Mouse (Mus musculus) embryo, embryonic 9.5 days (tissue): ENCODE measurements around the gene Stox2.

Experiments used
- DNase-seq: peaks from one replicate; pipeline ENCODE4 v3.0.0-alpha.2; 2017; ENCODE audit errors: extremely low spot score

The Stox2 gene

DNA sequence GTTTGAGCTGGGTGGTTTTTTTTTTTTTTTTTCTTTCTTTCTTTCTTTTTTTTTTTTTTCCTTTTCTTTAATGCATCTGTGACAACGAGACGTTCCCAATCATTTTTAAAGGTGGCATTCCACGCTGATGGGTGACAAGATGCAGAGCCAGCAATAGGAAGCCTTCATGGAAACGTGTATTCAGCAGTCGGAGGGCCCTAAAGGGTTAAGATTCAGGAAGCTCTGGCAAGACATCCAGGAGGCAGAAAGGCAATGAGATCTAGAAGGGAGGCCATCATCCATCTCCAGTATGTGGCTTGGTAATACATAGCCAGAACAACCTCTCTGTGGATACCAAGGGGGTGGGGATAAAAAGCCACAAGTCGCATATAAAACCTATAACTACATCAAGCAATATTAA lies 156.5 kb downstream of the Stox2 start:
- peak; percentile 50 for DNase-seq

DNA sequence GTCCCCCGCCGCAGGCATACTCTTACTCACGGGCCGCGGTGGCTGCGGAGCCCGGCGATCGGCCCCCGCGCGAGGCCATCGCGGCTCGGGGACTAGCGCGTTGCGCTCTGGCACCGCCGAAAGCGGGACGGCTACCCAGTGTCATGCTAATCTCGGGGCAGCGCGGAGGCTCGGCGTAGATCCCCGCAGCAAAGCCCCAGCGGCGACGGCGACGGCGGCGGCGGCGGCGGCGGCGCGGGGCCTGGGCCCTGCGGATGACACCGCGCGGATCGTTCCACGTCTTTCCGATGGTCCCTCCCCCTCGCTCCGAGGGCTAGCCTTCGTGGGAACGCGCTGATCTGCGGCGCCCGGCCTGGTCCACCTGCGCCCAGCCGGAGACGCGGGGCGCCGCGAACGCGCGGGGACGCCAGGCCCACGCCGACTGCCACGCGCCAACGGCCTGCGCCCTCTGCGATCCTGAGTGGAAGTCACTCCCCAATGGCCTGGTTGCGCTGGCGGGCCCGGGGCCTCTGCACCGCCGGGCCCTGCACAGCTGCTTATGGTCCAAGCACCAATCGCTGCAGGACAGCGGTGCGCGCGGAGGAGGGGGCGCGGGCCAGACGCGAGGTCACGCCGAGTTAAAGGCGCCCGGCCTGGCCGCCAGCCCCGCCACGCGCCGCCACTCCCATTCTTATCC lies 157.2 kb downstream of the Stox2 start:
- peak; percentile 86 for DNase-seq

DNA sequence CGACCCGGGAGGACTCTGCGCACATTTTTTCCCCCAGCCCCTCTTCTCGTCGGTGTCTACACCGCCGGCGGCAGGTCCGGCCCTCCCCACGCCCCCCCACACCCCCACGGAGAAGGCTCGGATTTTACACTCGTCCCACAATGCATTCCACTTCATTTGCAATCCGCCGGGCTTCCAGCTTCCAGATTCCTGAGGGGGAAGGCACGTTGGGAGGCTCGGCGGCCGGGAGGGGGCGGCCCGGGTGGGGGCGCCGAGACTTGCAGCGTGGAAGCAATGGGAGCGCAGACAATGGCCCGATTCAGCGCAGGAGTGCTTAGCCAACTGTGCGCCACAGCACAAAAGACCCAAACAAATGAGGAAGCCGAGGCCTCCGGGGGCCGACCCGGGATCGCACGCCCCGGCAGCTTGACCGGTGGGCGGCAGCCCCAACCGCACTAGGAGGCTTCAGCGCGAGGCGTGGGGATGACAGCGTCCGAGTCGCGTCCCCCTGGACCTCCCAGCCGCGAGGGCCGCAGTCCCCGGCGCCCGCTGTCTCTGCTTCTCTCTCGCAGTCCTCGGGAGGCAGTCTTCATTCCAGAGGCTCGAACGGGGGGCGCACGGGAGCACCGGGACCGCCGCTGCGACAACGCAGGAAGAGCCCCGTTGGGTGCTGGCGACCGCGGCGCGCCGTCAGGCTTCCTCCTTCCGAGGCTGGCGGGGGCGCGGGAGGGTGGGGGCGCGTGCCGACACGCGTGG lies 157.9 kb downstream of the Stox2 start:
- peak; percentile 80 for DNase-seq

DNA sequence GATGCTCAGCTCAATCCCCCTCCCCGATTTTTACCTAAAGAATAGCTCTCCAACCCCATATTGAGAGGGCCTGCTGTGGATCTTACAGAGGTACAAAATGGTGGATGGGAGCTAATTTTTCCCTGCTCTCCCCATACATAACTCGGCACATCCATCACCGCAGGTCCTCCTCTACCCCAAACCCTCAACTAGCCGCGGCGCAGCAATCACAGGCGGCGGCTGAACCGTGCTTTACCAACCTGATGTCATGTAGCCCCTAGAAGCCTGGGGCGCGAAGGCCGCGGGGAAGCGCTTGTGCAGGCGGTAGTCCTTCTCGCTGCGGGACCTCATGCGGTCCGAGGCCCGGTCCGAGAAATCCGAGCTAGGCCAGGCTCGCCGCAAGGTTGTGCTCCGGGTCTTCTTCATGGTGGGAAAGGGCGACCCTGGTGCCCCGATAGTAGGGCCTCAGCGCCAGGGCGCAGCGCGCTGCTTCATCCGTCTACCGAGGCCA lies 158.5 kb downstream of the Stox2 start:
- DNase-seq: peak; percentile 77

DNA sequence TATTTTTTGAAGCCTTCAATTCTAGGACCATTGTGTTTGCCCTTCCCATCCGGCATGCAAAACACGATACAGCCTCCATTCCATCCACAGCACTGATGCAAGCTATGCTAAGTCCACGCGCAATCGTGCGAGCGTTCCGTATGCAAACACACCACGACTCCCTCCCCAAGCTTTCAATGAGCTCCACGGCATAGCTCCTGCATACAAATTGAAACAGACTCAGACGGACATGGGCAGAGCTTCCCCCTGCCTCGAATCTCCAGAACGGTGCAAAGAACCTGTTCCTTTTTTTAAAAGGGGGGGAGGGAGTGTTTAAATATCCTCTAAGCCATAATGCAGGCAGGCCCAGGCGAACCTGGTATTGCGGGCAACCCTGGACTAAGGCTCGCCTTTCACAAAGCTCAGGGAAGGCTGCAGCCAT lies 159.0 kb downstream of the Stox2 start:
- DNase-seq: no peak

DNA sequence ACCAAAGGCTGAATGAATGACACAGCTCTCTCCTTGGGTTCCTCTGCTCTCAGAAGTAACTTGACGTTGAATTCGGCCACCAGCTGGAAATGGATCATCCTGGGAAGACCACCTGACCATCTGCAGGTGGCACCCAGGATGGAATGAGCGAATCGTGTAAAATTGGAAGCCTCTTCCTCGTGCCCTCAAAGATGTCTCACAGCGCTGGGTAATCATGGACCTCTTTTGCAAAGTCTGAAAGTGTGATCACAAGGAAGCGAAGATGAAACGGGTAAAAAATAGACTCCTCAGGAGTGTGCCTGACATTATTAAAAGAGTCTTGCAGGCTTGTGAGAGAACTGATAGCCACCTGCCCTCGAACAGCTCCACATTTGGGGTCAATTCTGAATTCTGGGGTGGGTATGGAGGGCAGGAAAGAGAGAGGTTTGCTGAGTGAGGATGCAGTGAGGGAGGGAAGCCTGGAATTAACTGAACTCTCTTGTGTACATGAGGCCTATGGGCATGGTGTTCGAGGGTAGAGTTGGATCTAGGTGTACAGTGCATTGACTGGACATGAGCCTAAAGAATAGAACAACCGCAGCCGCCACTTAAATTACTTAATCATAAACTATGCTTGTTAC lies 160.0 kb downstream of the Stox2 start:
- DNase-seq: no peak

DNA sequence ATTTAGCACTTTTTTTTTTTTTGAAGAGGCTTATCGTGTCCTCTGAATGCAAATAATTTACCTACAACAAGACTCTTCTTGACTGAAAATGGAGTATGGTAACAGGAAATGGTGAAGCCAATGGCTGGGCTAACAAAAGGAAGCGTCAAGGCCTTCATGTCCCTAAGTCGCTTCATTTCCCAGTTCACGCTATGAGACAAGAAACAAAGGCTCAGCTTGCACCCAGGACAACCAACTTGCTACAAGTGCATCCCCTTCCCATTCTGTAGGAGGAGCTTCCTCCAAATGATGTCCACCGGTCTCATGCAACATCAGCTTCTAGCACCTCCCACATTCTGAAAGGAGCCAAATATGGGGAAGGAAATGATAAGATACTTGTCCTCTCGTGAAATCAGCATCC lies 160.7 kb downstream of the Stox2 start:
- DNase-seq: peak; percentile 23

DNA sequence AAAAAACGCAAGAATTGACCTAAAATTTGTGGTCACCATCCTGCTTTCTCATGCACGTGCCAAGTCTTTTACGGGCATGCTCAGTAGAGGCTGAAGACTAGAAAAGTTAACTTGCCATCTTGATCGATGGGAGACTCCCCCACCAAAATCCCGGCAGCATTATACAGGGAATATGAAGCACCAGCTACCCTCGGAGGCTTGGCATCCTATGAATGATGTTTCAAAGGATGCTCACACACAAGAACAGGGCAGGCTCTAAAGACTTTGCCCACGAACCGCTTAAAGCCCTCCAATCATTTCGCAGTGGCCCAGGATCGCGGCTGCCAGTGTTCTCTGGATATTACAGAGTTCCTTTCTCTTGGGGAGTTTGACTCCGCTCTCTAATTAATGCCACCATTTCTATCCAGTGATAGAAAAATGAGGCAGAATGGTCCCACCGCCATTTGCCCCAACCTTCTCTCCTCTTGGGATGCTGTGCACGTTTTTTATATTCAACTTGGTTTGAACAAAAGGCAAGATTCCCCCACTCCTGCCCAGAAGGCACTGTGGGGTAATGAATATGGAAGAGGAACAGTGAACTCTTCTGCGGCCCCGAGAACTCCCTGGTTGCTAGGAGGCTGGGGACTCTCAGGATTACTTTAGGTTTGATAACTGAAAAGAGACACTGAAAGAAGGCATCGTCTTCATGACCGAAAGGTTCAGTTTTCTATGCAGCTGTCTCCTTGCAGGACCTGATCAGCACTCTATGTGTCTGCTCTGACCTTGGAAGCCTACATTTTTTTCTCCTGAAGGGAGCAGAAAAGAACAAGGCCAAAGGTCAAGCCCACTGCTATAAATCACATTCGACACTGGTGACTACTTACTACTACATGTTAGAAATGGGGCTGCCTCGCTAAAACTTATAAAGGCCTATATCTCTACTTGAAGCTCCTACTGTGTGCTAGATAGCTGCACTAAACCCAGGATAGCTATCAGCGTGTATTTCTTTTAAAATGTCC lies 161.5 kb downstream of the Stox2 start:
- DNase-seq: peak; percentile 73

DNA sequence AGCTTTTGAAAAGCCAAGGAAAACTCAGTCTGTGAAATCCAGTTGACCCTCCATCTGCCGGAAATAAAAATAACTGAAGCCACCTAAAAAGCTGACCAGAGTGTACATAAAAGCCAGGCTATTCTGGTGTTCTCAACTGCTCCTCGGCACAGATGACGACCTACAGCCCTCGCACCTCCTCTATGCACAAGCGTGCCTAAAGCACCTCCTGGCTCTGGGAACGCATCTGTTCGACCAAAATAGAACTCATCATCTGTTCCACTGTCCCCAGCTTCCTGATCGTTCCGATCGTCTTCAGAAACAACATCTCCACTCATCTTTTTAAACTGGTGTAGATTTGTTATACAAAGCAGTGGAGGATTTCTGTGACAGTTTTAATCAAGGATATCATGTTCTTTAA lies 166.3 kb downstream of the Stox2 start:
- DNase-seq: no peak

DNA sequence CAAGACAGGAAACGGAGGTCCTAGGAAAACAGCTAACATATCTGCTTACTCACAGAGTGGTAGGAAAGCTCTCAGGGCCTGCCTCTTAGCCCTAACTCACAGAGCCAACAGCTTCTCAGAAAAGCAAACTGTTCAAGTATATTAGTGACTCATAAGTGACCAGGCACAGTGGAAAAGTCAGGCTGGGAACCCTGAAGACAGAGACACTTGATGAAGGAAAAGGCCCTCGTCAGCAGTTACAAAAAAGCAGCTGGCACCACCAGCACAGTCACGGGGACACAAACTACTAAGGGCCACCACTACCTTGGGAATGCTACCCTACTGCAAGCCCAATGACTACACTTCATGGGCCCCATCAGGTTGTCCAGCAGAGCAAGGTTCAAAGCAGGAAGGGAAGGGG lies 168.0 kb downstream of the Stox2 start:
- no peak for DNase-seq

DNA sequence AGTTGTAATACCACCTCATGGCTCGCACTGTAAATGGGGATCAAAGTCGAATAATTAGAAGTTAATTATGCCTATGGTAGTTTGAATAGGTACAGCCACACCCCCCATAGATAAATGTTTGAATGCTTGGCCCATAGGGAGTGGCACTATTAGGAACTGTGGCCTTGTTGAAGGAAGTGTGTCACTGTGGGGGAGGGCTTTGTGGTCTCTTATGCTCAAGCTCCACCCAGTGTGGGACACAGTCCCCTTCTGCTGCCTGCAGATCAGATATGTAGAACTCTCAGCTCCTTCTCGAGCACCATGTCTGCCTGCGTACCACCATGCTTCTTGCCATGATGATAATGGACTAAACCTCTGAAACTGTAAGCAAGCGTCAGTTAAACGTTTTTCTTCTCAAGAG lies 177.2 kb downstream of the Stox2 start:
- DNase-seq: no peak

DNA sequence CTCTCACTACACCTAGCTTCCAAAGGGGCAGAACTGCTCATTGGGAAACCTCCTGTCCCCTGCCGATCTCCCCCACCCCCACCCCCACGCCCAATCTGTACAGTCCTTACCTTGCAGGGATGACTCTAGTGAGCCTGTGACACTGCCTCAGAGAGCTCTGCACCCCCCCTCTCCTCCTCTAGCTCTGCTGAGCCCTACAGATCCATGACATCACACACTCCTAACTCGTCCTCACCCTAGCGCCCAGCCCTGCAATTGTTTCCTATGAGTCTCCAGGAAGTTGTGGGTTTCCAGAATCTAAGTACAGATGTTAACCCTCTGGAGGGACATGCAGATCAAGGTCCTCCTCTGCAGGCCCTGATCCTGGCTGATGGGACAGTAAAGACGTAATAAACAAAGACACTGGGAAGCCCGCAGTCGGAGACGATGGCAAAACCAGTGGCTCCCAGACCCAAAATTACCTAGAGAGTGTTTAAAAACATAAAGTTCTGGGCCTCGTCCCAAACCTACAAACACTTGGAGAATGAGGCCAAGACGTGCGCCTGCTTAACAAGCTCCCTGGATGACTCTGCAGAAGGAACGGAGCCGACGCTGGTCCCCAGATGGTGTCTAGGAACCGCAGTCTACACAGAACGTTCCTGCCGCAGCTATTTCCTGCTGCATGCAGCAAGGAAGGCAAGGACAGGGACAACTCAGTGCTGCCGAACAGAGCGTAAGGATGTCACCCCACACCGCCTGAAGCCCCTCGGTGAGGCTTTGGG lies 177.9 kb downstream of the Stox2 start:
- no peak for DNase-seq

DNA sequence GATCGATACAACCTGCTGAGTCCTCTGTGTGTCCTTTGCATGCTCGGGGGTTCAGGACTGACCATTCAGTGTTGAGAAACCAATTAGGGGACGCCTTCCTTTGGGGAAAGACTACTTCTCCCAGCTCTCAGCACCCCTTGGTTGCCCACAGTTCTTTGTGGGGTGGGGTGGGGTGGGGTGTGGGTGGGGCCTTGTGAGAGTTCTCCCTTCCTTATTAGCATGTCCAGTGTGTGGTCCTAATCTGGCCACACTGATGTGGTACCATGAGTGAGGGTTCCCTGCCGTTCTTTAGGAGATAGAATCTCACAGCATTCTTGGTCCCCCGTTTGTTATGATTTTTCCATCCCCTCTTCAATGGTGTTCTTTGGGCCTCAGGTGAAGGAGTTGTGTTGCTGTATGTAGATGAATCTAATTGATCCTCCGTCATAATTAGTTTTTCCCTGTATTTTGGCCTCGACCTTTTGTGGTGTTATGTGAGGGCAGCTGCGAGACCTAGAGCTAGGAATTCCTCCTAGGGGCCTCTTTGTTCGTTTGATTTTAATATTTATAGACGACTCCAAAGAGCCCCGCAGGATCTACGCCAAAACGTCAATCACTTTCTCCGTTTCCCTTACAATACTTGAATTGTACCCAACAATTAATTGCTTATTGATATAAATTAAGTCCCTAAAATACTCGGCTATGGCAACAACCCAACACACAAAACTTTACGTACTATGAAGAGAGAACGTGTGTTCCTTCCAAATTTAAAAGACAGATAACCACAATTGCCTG lies 182.9 kb downstream of the Stox2 start:
- no peak for DNase-seq

DNA sequence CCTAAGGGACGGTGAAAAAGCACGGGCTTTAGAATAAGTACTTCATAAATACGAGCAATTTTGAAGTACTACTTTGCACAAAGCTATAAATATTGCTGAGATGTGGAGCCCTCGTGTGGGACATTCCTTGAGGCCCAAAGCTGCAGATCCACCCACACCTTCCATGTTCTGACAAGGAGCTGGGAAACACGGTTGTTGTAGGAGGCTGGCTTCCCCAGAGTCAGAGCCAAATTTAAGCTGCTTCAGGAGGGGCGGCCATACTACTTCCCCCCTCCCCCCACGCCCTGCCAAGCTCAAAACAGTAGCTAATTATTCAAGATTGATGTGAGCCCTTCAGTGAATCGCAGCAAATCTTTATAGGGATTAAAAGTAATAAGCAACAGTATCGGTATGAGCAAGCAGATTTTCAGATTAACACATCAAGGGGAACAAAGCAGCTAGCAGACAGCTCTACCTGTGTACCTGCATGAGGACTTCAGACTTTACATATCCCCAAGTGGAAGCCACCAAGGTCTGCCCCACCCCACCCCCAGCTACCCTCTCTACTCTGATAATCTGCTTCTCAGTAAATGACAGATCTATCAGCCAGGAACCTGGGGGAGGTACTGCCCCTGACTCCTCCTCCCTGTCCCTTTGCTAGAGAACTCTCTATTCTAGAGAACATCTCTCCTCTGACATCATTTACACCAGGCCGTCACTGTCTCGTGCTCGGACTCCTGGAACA lies 185.2 kb downstream of the Stox2 start:
- DNase-seq: no peak

DNA sequence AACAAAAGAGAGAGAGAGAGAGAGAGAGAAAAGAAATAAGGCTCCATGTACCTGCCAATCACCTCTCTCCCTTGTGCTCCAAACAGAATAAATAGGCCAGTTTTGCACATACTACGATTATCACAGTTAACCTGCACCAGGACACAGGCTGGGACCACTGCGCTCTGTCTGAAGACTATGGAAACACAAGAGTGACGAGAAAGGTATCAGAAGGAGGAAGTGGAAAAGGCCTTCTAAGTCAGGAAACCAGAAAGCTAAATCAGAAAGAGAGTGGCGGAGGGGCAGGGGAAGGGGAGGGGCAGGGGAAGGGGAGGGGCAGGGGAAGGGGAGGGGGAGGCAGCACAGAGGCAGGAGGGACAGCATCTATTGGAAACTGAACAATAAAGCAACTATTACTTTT lies 195.3 kb downstream of the Stox2 start:
- no peak for DNase-seq

DNA sequence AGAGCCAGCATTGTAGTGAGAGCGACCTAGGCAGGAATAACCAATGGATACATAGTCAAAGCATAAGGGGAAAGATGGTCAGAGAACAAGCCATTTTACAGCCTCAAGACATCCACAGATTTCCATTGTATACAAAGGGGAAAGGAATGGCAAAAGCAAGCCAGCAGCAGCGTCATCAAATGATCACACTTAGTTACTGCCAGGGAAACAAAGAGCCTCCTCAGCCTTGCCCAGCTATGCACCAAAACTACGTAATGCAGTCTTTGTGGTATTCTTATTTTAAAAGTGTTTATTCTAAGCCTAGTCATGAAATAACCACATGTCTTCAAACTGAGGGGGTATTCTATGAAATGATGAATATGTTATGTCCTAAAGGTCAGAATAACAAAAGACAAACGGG lies 201.0 kb downstream of the Stox2 start:
- no peak for DNase-seq

DNA sequence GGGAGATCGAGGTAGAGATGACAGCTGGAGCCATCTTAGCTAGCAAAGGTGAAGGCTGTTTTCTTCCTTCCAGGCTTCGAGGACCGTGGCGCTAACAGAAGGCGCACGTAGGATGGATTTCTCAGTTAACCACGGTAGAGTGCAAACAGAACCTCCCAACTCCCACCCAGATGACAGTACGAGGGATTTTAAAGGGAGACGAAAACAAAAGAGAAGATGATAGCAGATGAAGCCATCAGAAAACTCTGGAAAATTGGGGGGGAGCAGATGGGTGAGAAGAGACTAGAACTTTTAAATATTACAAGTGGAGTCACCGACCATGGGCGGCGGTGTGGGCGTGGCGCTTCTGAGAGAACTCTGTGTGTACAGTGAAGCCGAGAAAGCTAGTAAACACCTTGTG lies 202.0 kb downstream of the Stox2 start:
- no peak for DNase-seq

DNA sequence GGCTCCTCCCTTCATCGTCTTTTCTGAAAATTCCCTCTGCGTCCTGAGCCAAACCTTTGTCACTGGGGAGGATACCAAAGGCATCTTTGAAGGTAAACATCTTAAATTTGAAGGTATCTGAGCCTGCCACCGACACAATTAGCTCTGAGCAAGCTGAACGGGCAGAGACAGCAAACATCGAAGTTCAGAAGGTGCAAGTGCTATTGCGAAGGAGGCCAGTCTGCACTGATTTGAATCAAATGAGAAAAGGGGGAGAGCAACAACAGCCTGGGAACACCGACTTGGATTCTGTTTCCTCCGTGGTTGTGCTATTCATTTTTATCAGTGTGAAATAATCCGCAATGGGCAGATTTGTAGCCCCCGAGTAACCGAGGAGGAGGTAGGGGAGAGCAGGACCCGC lies 202.5 kb downstream of the Stox2 start:
- DNase-seq: no peak

DNA sequence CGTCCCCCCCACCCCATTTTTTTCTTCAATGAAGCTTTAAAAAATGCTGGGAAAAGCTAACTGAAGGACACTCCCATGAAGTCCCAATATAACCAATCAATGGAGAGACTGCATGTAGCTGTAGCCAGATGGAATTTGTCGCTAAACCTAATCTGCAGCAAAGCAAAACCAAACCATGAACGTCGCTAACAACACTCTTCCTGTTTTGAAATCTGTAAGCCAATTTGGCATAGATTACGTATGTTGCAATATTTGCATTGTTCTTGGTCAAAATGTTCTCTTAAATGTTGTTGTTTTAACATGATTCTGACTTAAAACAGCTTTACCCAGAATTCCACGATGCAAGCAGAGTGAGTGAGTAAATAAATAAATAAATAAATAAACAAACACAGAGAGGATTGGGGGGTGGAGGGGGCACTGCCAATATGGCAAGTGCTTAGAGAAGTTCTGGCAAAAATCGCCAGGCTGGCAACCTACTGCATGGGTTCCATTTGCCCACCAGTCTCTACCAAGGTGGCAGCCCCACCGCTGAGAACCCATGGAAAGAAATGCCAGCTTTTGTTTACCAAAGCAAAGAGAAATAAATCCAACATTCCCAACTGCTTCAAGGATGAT lies 203.0 kb downstream of the Stox2 start:
- DNase-seq: no peak
